Mouse (Mus musculus) liver, embryonic 14.5 days (tissue): ENCODE measurements at regions not wholly inside any gene's neighbourhood (a gene's known extent, or its start where the extent isn't known, plus 50 kb on each side); places are given as distances from the start of the nearest gene placed in this dataset.
A peak's percentile ranks its signal among the peaks of the same experiment; 100 is the strongest.

ENCODE experiments used
- ATAC-seq: fragments of 200-750 bp; cut with Nextera tagmentation; 2 replicates; pipeline ENCODE4 v1.8.0; 2017; ENCODE audit warnings: moderate number of reproducible peaks, mild to moderate bottlenecking, moderate library complexity; ENCODE audit not compliant: insufficient read depth
- DNase-seq, 3 experiments: peaks; one replicate each; pipeline ENCODE4 v3.0.0-alpha.2; 2012 to 2013; ENCODE audit warnings: low read depth in 3 of 3, low spot score in 3 of 3
- H3K27ac ChIP-seq: fragments of 300-500 bp; sonication (generic); 2 replicates; pipeline ENCODE4 v1.5.1; 2014; ENCODE audit warnings: moderate library complexity, mild to moderate bottlenecking, control low read depth, inconsistent platforms
- H3K27me3 ChIP-seq: fragments of 300-500 bp; sonication (generic); 2 replicates; pipeline ENCODE4 v1.6.1; 2014; ENCODE audit warnings: mild to moderate bottlenecking, low read length, moderate library complexity; ENCODE audit not compliant: control insufficient read depth, insufficient read depth
- H3K36me3 ChIP-seq: fragments of 300-500 bp; sonication (generic); replicated peaks from 2 replicates; pipeline ENCODE4 v1.6.1; 2014; ENCODE audit warnings: low read depth; ENCODE audit not compliant: control insufficient read depth, insufficient read depth
- H3K4me1 ChIP-seq, 2 experiments: fragments of 200-500 bp in 1 of 2; fragments of 300-500 bp in 1 of 2; sonication (generic) in 1 of 2; replicated peaks; 2 replicates each; pipeline ENCODE4 v1.6.1; 2012 to 2014; ENCODE audit warnings: antibody characterized with exemption in 1 of 2, inconsistent platforms in 1 of 2, low read length in 1 of 2; ENCODE audit not compliant: control insufficient read depth in 2 of 2, insufficient read depth in 2 of 2
- H3K4me2 ChIP-seq: fragments of 300-500 bp; sonication (generic); 2 replicates; pipeline ENCODE4 v1.6.1; 2014; ENCODE audit warnings: low read depth, mild to moderate bottlenecking, control low read depth, moderate library complexity
- H3K4me3 ChIP-seq, 2 experiments: fragments of 200-500 bp in 1 of 2; fragments of 300-500 bp in 1 of 2; sonication (generic) in 1 of 2; 2 replicates each; pipeline ENCODE4 v1.5.1; 2012 to 2014; ENCODE audit warnings: low read depth in 2 of 2, low read length in 2 of 2, mild to moderate bottlenecking in 2 of 2, control low read depth in 1 of 2, inconsistent platforms in 1 of 2, moderate library complexity in 1 of 2; ENCODE audit not compliant: insufficient read depth in 1 of 2
- H3K9ac ChIP-seq: fragments of 300-500 bp; sonication (generic); replicated peaks from 2 replicates; pipeline ENCODE4 v1.6.1; 2014; ENCODE audit warnings: mild to moderate bottlenecking, control low read depth, moderate library complexity
- H3K9me3 ChIP-seq: fragments of 300-500 bp; sonication (generic); 2 replicates; pipeline ENCODE4 v1.6.1; 2016; ENCODE audit warnings: low read length, mixed read lengths; ENCODE audit not compliant: control insufficient read depth
- CTCF ChIP-seq: IDR thresholded peaks from 2 replicates; pipeline ENCODE4 v1.5.1; 2016; ENCODE audit warnings: antibody characterized with exemption, low read depth, control low read depth
- EP300 ChIP-seq: IDR thresholded peaks from 2 replicates; pipeline ENCODE4 v1.6.1; 2016; ENCODE audit warnings: antibody characterized with exemption, low read depth
- WGBS: fragments of 180-500 bp; shearing (Covaris S2); extraction: QIAGEN DNeasy Blood & Tissue Kit; methylation state at CpG from one replicate; pipeline ENCODE4 v1.1.7; 2014; ENCODE audit not compliant: insufficient replicate concordance; 5-methylcytosine and 5-hydroxymethylcytosine counted together

- ATAC-seq (no peak), DNase-seq (no peak)
- WGBS: 22% methylated on average over 8 of the region's 8 CpGs
- Histone ChIP-seq H3K36me3 (no peaks in the 10 kb centered on the region), H3K27ac (no peak overlapping the region), H3K9me3 (no peaks in the 10 kb centered on the region), H3K4me3 (no peak overlapping the region), H3K4me1 (no peaks in the 10 kb centered on the region), H3K9ac (no peak overlapping the region), H3K4me2 (no peak overlapping the region), H3K27me3 (no peaks in the 10 kb centered on the region; the same call in 1 of the 2 replicates)
- TF ChIP-seq CTCF (no peak), EP300 (no peak)
Measured at GRCm38 (mm10) chr4:124146135-124146534, 228.3 kb upstream of the 4930535I16Rik start.

GRCm38 (mm10) chr4:124143630-124144029 lies 225.8 kb upstream of the 4930535I16Rik start:
- DNase-seq (no peak), ATAC-seq (no peak)
- Histone ChIP-seq H3K4me1 (no peaks in the 10 kb centered on the region), H3K9ac (no peak overlapping the region), H3K27me3 (no peaks in the 10 kb centered on the region; the same call in 1 of the 2 replicates), H3K36me3 (no peaks in the 10 kb centered on the region), H3K27ac (no peak overlapping the region), H3K9me3 (no peaks in the 10 kb centered on the region), H3K4me3 (no peak overlapping the region), H3K4me2 (no peak overlapping the region)
- TF ChIP-seq EP300: no peak
- no peak for TF ChIP-seq CTCF
- WGBS: 51% methylated on average over 5 of the region's 5 CpGs

DNA sequence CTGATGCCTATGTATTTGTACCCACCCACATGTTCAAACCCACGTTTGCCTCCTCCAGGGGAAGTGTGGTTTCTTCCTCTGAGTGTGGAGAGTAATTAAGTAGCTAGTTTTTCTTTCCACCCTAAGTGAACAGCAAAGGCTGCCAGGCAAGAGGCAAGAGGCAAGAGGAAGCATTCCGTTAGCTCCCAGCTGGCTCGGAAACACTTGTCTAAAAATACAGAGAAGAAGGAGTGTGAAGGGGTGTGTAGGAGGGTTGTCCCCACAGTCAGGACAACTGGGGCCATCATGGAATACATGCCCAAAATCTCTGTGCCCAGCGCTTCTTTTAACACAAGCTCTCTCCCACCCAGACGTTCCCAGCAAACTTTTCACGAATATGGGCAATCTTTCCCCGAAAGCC lies 225.4 kb upstream of the 4930535I16Rik start:
- 37% methylated on average over 7 of the region's 7 CpGs for WGBS
- Histone ChIP-seq H3K4me3 (no peak overlapping the region), H3K4me2 (no peak overlapping the region), H3K4me1 (no peaks in the 10 kb centered on the region), H3K36me3 (no peaks in the 10 kb centered on the region), H3K27me3 (no peaks in the 10 kb centered on the region), H3K9me3 (no peaks in the 10 kb centered on the region), H3K27ac (no peak overlapping the region), H3K9ac (no peak overlapping the region)
- DNase-seq (no peak), ATAC-seq (no peak)
- no peak for TF ChIP-seq EP300
- TF ChIP-seq CTCF: no peak

DNA sequence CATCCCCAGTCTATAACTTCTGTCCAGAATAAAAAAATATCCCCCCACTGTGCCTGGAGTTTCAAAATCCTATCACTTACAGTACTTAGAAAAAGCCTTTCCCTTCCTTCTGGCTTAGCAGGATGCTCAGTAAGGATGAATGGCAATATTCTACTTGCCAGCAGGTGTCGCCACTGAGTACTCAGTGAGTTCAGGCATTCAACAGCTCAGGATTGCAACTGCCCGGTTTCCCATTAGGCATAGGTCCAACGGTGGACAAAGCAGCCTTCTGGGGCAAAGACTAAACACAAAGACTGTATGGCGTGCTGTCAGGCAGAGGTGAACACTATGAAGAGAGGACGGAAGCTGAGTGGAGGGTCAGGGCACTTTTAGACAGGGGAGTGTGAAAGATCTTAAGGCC lies 224.3 kb upstream of the 4930535I16Rik start:
- no peak overlapping the region for H3K4me3 ChIP-seq
- 13% methylated on average over 5 of the region's 5 CpGs for WGBS

DNA sequence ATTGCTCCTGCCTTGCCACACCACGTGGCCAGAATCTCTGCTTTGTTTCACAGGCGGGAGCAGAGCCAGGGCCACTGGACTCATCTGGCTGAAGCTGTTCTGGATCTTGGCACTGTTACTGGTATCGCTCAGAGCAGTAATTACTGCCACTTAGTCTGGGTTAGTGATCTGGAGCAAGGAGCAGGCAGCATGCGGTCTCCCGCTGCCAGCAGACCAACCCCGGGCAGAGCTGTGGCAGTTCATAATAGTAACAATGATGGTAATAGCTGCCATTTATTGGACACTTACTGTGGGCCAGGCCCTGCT lies 217.3 kb upstream of the 4930535I16Rik start:
- DNase-seq: no peak
- WGBS: 56% methylated on average over 6 of the region's 6 CpGs
- Histone ChIP-seq H3K9ac (no peak overlapping the region), H3K4me3 (no peak overlapping the region), H3K4me1 (no peaks in the 10 kb centered on the region), H3K9me3 (no peaks in the 10 kb centered on the region), H3K36me3 (no peaks in the 10 kb centered on the region), H3K27ac (no peak overlapping the region), H3K27me3 (no peaks in the 10 kb centered on the region), H3K4me2 (no peak overlapping the region)
- TF ChIP-seq CTCF (no peak), EP300 (no peak)
- no peak for ATAC-seq

More for the DNA sequence above, 224.3 kb upstream of the 4930535I16Rik start:
- H3K9me3 ChIP-seq: no peaks in the 10 kb centered on the region
- ATAC-seq (no peak), DNase-seq (peak; percentile 19 to 40 (median 29))
- H3K27me3 ChIP-seq: no peaks in the 10 kb centered on the region
- no peak overlapping the region for H3K9ac ChIP-seq
- no peak overlapping the region for H3K27ac ChIP-seq
- no peak overlapping the region for H3K4me2 ChIP-seq
- H3K36me3 ChIP-seq: no peaks in the 10 kb centered on the region
- no peaks in the 10 kb centered on the region for H3K4me1 ChIP-seq
- peak; percentile 89 for TF ChIP-seq CTCF
- TF ChIP-seq EP300: no peak
